Mouse (Mus musculus): ENCODE results near the gene Myzap. TPM values are rescaled to one million over a fixed set of nuclear protein-coding genes. Genes with fewer than 3 reads are reported as not detected.
"Not testable (repeated sequence)": the region's sequence is repeated elsewhere in the genome, so short reads cannot be mapped to it uniquely, and the experiment has no call there.

The Myzap gene
- total RNA-seq, 2 experiments from 2014 or later = 11.1 to 14.1 TPM

DNA sequence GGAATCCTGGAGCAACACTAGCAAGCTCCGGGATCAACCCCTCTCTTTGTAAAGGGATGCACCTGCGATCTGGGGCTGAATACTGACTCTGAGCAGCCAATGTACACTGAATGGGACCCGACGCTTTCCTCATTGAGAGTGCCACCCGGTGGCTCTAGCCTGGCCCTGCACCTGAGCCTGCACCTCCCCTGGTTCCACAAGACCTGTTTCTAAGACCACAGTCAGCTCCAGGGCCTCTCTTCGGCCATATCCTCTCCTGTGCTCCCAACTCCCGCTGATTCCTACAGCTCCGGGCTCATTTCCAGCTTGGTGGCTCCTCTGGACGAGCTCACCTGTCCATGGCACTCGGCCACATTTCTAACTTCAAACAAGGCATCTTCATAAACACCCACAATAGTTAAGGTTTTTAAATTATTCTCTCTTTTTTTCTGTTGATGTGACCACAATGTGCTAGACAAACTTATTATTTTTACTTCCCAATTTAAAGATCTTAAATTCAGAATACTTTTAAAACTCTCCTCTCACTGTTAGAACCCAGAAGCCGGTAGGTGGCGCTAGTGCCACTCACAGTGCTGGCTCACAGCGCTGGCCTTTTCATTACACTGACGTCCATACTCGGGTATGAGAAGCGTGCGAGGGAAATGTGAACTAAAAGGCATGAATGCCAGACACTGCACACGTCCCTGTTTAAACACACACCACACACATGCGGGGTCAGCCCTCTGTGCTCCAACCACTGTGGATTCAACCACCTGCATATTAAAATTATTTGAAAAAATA is 48.5 kb downstream of the Myzap start:
- peak; percentile 92 for DNase-seq

DNA sequence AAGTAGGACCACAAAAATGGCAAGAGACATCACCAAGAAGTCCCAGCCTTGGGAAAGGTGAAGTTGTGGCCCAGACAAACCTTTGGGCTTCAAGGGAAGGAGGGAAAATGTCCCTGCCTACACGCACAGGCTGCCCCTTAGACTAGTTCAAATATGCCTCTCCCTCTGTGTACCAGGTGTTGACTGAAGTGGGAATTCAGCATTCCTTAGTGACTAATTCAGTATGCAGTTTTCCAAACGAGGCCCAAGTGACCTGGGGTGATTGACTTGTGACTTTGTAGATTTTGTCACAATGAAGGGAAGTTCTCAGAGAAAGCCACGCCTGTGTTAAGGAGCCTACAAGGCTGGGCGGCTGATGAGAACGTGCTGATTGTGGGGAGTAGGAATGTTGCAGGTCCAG is 49.9 kb downstream of the Myzap start:
- DNase-seq = no peak

DNA sequence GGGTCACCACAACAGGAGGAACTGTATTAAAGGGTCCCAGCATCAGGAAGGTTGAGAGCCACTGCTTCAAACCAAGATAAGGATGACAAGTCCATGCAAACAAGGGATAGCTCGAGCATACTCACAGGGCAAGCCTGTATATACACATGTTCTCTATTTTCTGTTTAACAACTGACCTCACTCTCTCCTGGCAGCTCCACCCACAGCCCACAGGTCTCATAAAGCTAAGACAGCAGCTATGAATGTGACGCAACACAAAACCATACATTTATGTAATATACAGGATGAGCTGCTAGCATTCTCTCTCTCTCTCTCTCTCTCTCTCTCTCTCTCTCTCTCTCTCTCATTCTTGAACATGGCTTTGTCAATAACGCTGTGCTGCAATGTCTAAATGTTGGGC is 51.4 kb downstream of the Myzap start:
- no peak for DNase-seq

DNA sequence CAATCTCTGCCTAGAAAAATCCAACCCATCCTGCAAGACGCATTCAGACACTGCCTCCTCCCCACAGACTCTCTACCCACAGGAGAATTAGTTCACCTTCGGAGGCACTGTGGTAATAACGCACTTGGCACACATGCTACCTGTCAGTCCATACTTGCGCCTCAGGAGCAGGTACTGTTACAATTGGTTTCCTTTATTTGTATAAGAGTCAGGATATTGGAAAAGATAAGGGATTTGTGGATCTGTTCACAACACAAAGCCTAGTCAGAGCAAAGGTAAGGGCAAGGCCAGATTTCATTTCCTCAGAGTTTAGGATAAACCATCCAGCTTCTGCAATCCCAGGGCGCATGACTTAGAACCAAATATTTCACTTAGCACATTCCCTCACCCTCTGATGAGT is 56.4 kb downstream of the Myzap start:
- DNase-seq = no peak

DNA sequence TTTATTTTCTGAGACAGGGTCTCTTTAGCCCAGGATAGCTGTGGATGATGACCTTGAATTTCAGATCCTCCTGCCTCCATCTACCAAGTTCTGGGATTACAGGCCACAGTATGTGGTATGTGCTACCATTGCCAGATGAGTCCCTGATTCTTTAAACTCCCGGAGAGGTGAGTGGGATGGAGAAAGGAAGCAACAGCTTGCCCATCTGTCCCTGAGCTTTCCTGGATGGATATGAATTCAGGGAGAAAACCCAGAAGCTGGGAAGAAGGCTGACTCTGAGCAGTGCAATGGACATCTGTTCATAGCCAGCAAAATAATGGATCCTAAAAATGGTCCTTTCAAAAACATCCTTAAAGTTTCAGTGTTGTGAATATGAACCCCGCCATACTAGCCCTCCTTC is 57.1 kb downstream of the Myzap start:
- no peak for DNase-seq

DNA sequence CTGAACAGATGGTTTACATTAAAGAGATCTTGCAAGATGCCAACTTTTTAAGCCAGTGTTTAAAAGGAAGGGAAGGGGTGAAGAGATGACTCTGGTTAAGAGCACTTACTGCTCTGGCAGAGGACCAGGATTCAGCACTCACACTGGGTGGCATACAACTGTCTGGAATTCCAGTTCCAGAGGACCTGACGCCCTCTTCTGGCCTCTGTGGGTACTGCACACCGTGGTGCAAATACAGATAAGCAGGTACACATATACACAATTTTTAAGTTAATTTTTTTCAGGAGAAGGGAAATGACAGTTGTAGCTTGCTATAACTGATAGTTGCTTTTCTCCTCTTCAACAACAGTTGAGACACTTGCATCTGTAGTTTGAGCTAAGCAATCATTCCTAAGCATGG is 62.2 kb downstream of the Myzap start:
- no peak for DNase-seq

DNA sequence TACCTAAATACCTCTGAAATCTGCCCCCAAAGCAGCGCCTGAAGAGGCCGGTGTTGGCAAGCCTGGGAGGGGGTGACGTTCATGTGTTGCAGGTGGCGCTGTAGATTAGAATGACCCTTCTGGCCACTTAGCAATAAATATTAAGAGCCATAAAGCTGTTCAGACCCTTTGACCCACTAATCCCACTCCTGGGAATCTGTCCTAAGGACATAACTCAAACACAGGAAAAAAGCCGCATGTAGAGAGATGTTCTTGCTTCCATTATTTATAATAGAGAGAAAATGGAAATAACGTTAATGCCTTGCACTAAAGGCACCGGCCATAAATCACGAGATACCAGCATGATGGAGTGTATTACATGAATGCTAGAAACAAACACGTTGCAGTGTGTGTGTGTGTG is 64.7 kb downstream of the Myzap start:
- DNase-seq = no peak

DNA sequence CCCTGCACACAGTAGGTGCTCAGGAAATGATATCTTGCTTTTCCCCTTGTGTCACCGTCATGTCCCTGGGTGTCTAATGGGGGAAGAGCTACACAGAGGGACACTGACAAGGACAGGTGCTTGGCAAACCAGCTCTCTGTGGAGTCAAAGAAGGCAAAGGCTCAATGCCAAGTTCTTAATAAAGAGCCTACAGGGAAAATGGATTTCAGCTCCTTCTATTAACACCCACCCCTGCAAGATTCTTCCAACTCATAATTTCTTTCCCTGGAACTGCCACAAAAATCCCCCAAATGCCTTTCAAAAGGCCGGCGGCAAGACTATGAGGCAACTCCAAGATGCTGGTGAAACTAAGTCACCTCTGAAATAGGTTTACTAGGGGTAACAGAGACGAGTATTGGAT is 68.3 kb downstream of the Myzap start:
- DNase-seq = no peak

DNA sequence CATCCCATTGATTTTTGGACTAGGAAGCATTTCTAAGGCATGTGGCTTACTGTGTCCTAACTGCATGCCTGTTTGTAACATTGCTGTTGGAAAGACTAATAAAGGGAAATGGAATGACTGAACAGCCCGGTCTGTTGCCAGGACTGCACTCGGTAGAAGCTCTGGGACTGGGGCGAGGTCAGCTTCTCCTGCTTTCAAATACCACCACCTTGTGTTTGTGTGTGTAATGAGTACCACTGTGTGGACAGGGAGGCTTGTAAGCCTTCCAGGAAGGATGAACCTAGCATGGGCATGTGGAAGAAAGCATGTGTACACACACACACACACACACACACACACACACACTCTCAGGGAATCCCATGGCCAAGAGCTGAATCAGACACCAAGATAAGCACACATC is 72.3 kb downstream of the Myzap start:
- no peak for DNase-seq

DNA sequence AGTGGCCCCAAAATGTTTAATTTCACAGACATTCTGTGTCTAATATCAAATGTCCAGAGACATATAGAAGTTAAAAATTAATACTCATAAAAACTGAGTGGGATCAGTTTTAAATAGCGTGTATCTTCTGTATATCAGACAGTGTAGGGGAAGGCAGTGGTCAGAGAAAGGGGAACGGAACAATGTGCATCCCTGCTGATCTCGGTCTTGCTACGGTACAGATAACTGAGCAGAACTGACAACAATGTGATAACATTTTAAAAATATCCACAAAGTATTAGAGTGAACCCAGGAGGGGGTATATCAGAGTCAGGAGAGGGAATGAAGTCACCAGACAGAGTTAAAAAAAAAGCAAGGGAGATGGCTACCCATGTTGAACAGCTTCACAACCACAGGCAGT is 74.7 kb downstream of the Myzap start:
- no peak for DNase-seq

DNA sequence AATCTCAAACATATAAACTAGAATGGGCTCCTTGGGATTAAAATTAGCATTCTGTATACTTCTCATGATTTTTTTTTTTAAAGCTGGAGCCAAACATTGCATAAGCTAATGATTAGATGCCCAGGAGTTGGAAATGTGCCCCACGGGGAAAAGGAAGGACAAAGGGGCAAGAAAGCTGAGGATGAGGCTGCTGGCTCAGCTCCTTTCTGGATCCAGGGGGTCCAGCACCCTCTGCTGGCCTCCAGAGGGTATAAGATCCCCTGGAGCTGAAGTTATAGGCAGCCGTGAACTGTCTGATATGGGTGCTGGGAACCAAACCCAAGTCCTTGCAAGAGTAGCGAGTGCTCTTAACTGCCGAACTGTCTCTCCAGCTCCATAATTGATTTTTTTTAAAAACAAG is 76.3 kb downstream of the Myzap start:
- DNase-seq = no peak

DNA sequence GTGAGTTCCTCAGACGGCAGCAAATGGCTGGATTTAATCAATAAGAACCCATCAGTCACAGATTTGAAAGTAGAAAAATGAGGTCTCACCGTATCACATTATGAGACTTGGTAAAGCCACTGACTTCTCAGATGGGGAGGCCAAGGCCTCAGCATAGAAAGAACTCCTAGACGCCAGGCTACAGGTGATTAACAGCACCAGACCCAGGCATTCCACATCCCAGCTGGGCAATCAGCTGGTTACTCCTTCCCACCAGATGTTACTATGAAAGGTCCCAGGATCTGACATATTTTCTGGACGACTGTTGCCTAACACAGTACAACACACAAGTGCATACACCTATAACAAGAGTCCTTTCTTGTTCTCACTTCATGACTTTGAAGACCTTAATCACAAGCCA is 78.6 kb downstream of the Myzap start:
- DNase-seq = no peak

DNA sequence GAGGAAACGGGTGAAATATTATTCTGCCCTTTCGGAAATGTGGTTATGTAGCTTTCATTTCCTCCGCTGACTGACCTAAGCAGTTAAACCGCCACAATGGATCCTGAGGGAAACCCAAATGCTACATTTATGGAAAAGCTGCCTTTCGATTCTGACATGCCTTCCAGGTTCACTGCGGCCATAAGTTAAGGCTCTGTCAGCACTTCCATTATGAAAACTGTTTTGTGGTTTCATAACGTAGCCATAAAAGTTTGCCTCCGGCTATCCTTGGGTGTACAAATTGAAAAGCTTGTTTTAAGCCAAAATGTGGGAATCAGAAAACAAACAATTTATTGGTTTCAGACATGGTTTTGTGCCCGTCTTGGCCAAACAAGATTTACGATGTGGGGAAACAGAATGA is 79.3 kb downstream of the Myzap start:
- no peak for DNase-seq

DNA sequence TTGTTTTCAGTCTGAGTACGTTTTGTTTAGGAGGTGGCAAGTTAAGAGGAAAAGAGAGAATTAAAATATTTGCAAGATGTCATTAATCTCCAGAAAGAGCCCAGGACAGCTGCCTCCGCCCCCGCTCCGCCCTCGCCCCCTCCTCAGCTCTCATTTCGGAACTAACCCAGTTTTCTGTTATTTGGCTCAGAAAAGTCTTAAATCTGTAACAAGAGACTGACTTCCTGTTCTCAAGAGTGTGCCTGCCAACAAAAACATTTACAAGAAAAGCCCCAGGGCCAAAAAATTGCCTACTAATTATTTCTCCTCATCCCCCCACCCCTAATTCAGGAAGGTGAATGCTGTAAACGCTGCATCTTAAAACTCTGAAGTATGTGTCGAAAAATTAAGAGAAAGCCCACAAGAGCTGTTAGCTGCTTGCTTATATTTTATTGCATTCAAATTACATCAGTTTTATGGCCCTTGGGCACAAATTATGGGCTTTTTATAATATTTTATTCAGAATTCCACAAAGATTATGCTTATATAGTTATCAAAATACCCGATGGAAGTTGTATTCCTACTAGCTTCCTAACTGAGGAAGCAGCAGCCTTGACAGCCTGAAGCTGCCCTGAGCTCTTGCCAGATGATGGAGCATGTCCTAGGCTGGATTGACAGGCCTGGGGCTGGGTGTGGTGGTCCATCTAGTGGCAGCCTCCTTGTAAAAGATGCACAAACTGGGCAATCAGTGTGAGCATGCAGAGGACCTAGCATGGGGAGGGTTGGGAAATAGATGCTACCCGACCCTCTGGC is 93.6 kb downstream of the Myzap start:
- no peak for DNase-seq

DNA sequence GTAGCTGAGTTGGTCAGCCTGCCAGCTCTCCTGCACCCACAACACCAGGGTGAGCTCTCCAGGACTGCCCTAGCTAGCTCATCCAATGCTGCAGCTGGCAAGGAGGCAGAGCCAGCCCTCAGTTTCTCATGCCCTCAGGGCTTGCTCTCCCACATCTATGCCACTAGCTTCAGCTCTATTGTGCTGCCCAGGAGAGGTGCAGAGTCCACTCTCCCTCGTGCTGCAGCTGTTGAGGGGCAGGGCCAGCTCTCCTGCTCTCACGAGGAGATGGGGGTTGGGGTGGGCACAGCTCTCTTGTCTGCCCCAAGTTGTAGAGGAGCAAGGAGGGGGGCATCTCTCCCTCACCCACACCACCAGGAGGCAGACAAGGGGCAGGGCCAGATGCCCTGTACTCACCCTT is 95.5 kb downstream of the Myzap start:
- no peak for DNase-seq

DNA sequence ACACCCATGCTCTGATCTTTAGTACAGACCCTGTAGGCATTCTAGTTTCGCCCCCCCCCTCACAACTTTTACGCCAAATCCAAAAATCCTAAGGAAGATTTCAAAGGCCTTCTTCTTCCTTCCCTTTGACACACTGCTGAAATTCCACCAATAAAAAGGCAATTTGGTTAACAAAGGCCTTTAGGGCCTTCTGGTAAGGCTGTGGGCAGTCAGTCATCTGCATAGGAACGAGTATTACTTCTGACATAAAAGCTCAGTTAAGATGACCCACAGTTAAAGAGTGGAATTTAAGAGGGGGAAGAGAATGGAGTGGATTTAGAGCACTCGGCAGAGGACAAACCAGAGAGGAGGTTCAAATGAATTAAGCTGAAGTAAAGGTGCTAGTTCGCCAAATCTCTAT is 98.4 kb downstream of the Myzap start:
- DNase-seq = no peak

DNA sequence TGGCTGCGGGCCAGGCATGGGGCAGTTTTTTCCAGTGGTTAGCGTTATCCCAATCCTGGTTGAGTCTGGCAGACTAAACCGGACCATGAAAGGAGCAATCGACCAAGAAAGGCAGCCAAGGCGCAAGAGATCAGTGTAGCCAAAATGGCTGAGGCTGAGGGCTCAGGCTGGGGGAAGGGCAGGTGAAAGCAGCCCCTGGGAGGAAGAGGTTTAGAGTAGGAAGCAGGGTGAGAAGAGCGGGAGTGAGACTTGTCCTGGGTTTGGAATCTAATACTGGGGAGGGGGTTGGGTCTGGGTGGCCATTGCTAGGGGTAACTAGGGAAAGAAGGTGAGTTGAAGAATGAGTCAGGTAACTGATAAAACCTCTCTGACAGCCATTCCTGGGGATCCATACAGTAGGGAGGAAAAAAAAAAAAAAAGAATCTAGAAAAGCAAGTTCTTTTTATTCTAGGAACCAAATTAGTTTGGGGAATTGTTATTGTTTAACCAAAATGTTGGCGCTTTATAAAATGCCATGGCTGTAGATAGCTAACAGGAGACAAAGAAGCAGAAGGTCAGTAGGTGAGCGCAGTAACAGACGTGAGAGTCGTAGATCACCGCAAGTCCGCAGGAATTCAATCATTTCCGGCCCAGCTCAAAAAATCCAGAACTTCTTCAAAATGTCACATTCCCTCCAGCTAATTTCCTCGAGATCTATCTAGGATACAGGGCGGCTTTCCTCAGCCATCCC is 99.7 kb downstream of the Myzap start:
- DNase-seq = no peak

DNA sequence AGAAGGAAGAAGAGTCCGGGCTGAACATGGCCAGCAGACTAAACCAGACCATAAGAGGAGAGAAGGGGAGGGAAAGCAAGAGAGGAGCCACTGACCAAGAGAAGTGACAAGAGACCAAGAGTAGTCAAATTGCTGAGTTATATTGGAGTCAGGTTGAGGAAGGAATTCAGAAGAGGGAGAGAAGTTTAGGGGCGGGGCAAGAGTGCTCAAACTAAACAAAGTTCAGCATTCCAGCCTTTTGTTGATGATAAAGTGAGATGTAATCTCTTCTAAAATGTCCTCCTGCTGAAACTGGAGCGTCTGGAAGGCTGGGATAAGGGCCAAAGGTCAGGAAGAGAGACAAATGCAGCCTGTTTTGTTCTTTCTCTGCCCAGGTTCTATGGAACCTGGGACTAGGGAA is 102.1 kb downstream of the Myzap start:
- DNase-seq = no peak

DNA sequence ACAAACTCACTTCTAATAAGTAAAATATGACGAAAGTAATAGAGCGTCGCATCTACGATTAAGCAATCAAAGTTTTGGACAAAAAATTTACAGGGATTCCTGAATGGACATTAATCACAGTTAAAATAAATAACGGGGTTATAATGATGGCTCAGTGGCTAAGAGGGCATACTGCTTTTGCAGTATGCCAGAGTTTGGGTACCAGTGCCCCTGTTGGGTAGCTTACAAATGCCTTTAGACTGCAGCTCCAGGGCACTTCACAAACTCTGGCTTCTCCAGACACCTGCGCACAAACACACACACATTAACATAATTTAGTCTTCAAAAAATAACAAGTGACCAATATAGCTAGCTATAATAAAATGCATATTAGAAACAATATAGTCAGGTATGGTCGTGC is 106.0 kb downstream of the Myzap start:
- no peak for DNase-seq

DNA sequence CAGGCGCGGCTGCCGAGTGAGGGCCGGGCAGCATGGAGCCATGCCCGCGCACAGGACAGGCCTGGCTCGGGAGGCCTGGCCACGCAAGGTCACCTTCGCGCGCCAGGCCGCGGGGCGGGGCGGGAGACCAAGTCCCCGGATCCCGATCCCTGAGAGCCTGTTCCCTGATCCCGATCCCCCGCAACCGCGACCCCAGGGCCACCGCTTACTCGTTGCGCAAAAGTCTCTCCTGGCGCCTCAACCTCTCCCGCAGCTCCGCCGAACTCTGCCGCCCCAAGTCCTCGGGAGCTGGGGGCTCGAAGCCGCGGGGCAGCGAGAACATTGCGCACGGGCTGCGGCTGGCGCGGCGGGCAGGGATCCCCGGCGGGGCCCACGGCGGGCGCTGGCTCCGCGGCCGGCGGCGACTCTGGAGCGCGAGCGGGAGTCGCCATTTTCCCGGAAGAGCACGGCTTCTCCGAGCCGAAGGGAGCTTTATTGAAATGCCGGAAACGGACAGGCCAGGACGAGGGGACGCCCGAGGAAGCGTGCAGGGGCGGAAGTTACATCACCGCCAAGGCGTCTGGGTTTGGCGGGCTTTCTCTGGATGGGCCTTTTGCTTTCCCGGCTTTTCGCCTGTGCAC is 106.6 kb downstream of the Myzap start, which contains the start of gene Polr2m:
Gene Polr2m (minus strand): TSS at position 461 of the 620 bp plus-strand sequence.
- peak; percentile 93 for DNase-seq

DNA sequence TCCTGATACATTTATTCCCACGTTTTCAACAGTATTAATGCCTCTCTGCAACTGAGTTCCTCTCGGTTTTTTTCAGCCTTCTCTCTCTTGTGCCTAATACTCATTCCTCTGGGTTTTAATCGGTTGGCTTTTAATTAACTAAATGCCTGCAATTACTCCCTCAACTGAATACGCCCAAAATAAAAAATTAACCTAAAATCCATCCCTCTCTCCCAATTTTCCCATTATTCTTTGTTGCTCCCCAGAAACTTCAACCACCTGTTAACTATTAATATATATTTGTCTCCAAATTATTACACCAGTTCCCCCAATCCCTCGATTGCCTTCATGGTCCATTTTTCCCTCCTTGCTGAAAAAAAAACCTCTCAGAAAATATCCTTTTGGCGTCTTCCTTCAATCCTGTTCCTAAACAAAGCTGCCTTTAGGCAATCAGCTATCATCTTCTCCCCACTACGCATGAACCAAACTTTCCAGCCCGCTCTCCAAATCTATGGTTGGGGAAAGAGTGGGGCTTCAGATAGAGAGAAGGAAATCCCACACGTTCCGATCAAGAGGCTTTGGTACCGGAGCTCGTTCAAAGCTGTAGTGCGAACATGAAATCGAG is 107.2 kb downstream of the Myzap start:
- no peak for DNase-seq

DNA sequence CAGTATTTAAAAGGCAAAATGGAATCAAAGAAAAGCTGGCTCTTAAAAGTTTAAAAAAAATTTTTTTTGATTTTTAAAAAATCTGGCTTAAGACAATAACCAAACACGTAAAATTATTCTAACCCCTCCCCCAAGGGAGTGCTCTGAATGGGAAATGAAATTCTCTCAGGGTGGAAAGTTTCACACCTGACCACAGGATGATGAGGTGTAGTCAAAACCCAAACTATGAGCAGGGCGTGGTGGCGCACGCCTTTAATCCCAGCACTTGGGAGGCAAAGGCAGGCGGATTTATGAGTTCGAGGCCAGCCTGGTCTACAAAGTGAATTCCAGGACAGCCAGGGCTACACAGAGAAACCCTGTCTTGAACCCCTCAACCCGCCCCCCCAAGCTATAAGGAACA is 108.3 kb downstream of the Myzap start:
- not testable (repeated sequence) for DNase-seq
